Mouse (Mus musculus) cortical plate, adult 2 months (tissue): ENCODE measurements around the gene Srm.

Experiments
- CTCF ChIP-seq: fragments of 200-500 bp; IDR thresholded peaks from 2 replicates; pipeline ENCODE4 v1.5.1; 2011; ENCODE audit warnings: mild to moderate bottlenecking, control low read depth, low read length; ENCODE audit not compliant: insufficient read depth; ENCODE audit errors: extremely low read depth
- POLR2A ChIP-seq: fragments of 200-500 bp; IDR thresholded peaks from 2 replicates; pipeline ENCODE4 v1.6.1; 2011; ENCODE audit warnings: mild to moderate bottlenecking, low read length, control low read depth; ENCODE audit not compliant: insufficient read depth; ENCODE audit errors: extremely low read depth

DNA sequence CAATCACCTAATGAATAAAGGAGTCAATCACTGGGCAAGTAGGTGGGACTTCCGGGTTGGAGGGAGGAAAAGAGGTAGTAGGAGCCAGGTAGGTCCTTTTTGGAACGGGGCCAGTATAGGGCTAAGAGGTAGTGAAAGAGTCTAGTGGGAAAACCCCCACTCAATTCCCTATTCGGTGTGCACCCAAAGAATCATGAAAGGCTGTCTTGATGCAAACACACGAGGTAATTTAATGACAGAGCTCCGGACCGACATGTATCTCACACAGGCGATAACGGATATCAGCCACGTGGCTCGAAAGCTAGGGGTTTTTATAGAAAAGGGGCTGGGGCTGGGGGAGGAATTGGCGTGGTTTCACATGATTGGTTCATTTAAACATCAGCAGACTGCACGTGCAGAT, 7.5 kb downstream of the Srm start:
- no peak for TF ChIP-seq CTCF
- TF ChIP-seq POLR2A, result no peak
